Mouse (Mus musculus): ENCODE measurements around the gene Tmem256.

DNA sequence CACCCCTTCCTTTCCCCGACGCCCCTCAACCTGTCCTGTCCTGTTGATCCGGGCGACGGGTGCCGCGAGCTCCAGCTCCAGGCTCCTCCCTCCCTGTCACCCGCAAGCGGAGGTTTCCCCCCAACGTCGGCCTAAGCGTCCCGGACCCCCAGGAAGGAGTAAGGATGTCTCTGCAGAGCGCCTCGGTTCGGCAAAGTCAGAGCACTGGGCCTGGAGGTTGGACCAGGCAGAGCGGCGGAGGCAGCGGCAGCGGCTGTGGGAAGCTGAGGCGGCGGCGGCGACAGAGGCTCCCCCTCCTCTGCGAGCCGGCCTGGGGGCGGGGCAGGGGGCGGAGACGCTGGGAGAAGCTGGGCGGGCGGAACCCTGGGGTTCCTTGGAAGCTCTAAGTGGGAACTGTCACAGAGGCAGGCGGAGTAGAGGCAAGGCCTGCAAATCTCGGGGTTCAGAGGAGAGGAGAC is 35.6 kb upstream of the Tmem256 start:
- no peak for TF ChIP-seq EP300 (IDR thresholded peaks at IDR 0.05; ENCODE audit: low read depth)
- no peak for TF ChIP-seq CTCF (IDR thresholded peaks at IDR 0.05; ENCODE audit: low read depth)

Measured in heart, postnatal 0 days (tissue).